Mouse (Mus musculus) thymus, adult 2 months (tissue): Measurements from ENCODE around the gene Hist1h1c. TPM values are rescaled to one million over a fixed set of nuclear protein-coding genes. Genes with fewer than 3 reads are reported as not detected.
A peak's percentile ranks its signal among the peaks of the same experiment; 100 is the strongest.
"Not testable (repeated sequence)": the region's sequence is repeated elsewhere in the genome, so short reads cannot be mapped to it uniquely, and the experiment has no call there.

Source experiments
- DNase-seq: peaks from one replicate; pipeline ENCODE4 v3.0.0; 2021
- H3K27ac ChIP-seq: fragments of 200-500 bp; 2 replicates; pipeline ENCODE4 v1.5.1; 2012; ENCODE audit warnings: low read length, control low read depth; ENCODE audit not compliant: control insufficient read depth, insufficient read depth
- H3K27me3 ChIP-seq: fragments of 200-500 bp; 2 replicates; pipeline ENCODE4 v1.6.1; 2012; ENCODE audit warnings: mild to moderate bottlenecking, low read length, moderate library complexity, mixed read lengths; ENCODE audit not compliant: control insufficient read depth, insufficient read depth
- H3K36me3 ChIP-seq: fragments of 200-500 bp; 2 replicates; pipeline ENCODE4 v1.6.1; 2012; ENCODE audit warnings: mild to moderate bottlenecking, low read length, moderate library complexity; ENCODE audit not compliant: control insufficient read depth, insufficient read depth
- H3K4me1 ChIP-seq: fragments of 200-500 bp; replicated peaks from 2 replicates; pipeline ENCODE4 v1.6.1; 2012; ENCODE audit warnings: low read length; ENCODE audit not compliant: control insufficient read depth, insufficient read depth
- H3K4me3 ChIP-seq: fragments of 200-500 bp; 2 replicates; pipeline ENCODE4 v1.5.1; 2012; ENCODE audit warnings: mild to moderate bottlenecking, low read length, control low read depth, moderate library complexity; ENCODE audit not compliant: control insufficient read depth, insufficient read depth
- CTCF ChIP-seq: fragments of 200-500 bp; IDR thresholded peaks from 2 replicates; pipeline ENCODE4 v1.5.1; 2012; ENCODE audit warnings: mild to moderate bottlenecking, control low read depth, low read length, moderate library complexity, borderline replicate concordance; ENCODE audit not compliant: control insufficient read depth, poor library complexity, insufficient read depth; ENCODE audit errors: extremely low read depth
- POLR2A ChIP-seq: fragments of 200-500 bp; IDR thresholded peaks from 2 replicates; pipeline ENCODE4 v1.6.1; 2012; ENCODE audit warnings: mild to moderate bottlenecking, low read length, control low read depth, moderate library complexity; ENCODE audit not compliant: control insufficient read depth, poor library complexity, insufficient read depth; ENCODE audit errors: extremely low read depth
- WGBS: fragments of 180-500 bp; shearing (Covaris S2); methylation state at CpG from one replicate; pipeline ENCODE4 v1.1.7; 2018; 5-methylcytosine and 5-hydroxymethylcytosine counted together
- polyA plus RNA-seq: library from polyadenylated mRNA; depleted of rRNA; stranded (reverse); fragments of >200 nt; gene quantifications from 2 replicates; pipeline ENCODE4 v1.2.3, GENCODE M21; 2012

Gene Hist1h1c
- polyA plus RNA-seq, 1 experiment: 40.9 TPM

- 4% methylated on average over 17 of the region's 17 CpGs for WGBS
Observed at GRCm38 (mm10) chr13:23710374-23711089, 28.1 kb upstream of the Hist1h1c start, which contains the start of gene Hfe. Gene Hfe, minus strand, starts transcription at chr13:23710854.

GRCm38 (mm10) chr13:23716261-23717042 is 22.2 kb upstream of the Hist1h1c start:
- no peak overlapping the region for H3K27ac ChIP-seq
- no peaks in the 10 kb centered on the region for H3K36me3 ChIP-seq
- TF ChIP-seq CTCF: no peak
- TF ChIP-seq POLR2A: no peak
- 66% methylated on average over 5 of the region's 5 CpGs for WGBS
- no peaks in the 10 kb centered on the region; the same call in 1 of the 2 replicates for H3K4me1 ChIP-seq
- DNase-seq: no peak
- H3K4me3 ChIP-seq: no peak overlapping the region
- H3K27me3 ChIP-seq: no peaks in the 10 kb centered on the region

More at GRCm38 (mm10) chr13:23710374-23711089, 28.1 kb upstream of the Hist1h1c start, which contains the start of gene Hfe:
- Histone ChIP-seq H3K4me1 (peaks cover 8% of the 10 kb centered on the region), H3K36me3 (no peaks in the 10 kb centered on the region), H3K27ac (peak within 1 kb of the TSS; percentile 74), H3K27me3 (no peaks in the 10 kb centered on the region), H3K4me3 (peak within 1 kb of the TSS; percentile 56)
- TF ChIP-seq CTCF (no peak), POLR2A (peak; percentile 50; the same call in 1 of the 2 replicates)
- DNase-seq: peak; percentile 74

GRCm38 (mm10) chr13:23717176-23717575 is 21.4 kb upstream of the Hist1h1c start:
- Histone ChIP-seq H3K4me3 (no peak overlapping the region), H3K27me3 (no peaks in the 10 kb centered on the region), H3K27ac (no peak overlapping the region), H3K36me3 (no peaks in the 10 kb centered on the region), H3K4me1 (no peaks in the 10 kb centered on the region; the same call in 1 of the 2 replicates)
- 72% methylated on average over 11 of the region's 11 CpGs for WGBS
- DNase-seq: no peak
- TF ChIP-seq POLR2A: no peak
- no peak for TF ChIP-seq CTCF

- not testable (repeated sequence) for H3K36me3 ChIP-seq, H3K27me3 ChIP-seq, H3K4me3 ChIP-seq, DNase-seq, H3K27ac ChIP-seq, H3K4me1 ChIP-seq
- WGBS: 45% methylated on average over 2 of the region's 2 CpGs
Observed at GRCm38 (mm10) chr13:23717593-23718245, 20.9 kb upstream of the Hist1h1c start.

GRCm38 (mm10) chr13:23724239-23724638 is 14.4 kb upstream of the Hist1h1c start:
- Histone ChIP-seq H3K27me3 (no peaks in the 10 kb centered on the region), H3K36me3 (no peaks in the 10 kb centered on the region), H3K4me3 (no peak overlapping the region), H3K27ac (no peak overlapping the region), H3K4me1 (peaks cover 10% of the 10 kb centered on the region)
- over 99% methylated on average over 4 of the region's 4 CpGs for WGBS
- DNase-seq: no peak
- TF ChIP-seq POLR2A (no peak), CTCF (no peak)

GRCm38 (mm10) chr13:23725213-23725612 is 13.4 kb upstream of the Hist1h1c start:
- TF ChIP-seq CTCF: no peak
- TF ChIP-seq POLR2A: no peak
- no peak overlapping the region for H3K27ac ChIP-seq
- peaks cover 18% of the 10 kb centered on the region for H3K4me1 ChIP-seq
- no peak overlapping the region for H3K4me3 ChIP-seq
- DNase-seq: no peak
- 86% methylated on average over 1 of the region's 1 CpGs for WGBS
- no peaks in the 10 kb centered on the region for H3K27me3 ChIP-seq
- no peaks in the 10 kb centered on the region for H3K36me3 ChIP-seq
